Mouse (Mus musculus): Measurements from ENCODE around the gene Ube2cbp.

Ube2cbp gene

DNA sequence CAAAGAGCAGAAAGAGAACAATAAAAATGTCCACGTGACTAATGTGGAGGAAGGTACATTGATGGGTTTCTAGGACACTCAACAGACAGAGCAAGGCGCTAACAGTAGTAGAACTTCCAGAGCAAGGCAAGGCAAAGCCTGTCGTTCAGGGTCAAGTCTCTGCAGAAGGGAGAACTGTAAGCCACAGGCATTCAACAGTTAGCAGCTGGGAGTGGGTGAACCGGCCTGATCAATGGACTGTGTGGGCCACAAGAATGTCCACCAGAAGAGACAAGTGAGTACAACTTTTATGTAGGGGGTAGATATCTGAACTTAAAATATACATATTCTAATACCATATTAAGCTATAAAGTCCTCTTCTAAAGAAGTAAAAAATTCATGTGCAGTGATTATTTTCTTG lies 41.4 kb downstream of the Ube2cbp start:
- DNase-seq (ENCODE audit: low spot score) = no peak

DNA sequence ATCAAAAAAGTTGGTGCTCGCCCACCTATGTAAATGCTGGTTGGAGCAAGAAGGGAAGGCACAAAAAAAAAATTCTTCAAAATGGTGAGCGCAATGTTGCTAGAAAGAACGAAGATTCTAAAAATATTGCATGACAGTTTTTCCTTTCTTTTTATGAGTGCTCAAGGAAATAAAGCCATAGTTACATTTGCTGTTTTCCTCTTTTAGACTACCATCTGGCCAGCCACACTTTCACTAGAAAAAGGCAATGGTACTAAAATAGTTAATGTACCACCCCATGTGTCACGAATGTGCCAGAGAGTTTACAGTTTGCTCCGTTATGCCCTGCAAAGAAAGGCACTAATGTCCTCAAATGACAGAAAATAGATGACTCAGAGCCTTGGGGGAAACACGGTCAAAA lies 45.4 kb downstream of the Ube2cbp start:
- no peak for DNase-seq (ENCODE audit: low spot score)

DNA sequence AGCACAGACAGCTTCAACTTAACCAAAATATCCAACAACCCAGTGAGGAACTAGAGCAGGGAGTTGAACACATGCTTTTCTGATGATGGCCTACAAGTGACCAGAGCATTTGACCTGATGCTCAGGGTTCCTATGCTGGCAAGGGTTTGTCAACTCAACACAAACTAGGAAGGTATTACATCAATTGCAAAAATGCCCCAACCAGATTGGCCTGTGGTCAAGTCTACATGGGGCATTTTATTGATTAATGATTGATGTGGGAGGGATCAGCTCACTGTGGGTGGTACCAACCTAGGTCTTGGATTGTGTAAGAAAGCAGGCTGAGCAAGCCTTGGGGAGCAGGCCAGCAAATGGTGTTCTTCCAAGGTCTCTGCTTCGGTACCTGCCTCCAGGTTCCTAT lies 46.8 kb downstream of the Ube2cbp start:
- no peak for DNase-seq (ENCODE audit: low spot score)

DNA sequence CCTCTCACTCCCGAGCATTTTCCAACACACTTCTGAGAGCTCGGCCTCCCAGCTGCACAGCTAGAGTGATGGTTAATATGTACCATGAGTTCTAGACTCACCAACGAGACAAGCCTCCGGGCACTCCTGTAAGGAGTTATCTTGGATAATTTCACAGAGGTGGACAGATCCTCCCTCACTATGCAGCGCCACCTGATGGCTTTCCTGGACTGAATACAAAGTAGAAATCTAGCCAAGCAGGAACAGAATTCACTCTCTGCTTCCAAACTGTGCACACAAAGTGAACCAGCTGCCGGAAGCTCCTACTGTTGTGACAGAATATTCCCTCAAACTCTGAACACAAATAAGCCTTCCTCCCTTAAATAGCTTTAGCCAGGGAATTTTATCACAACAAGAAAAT lies 69.0 kb downstream of the Ube2cbp start:
- DNase-seq (ENCODE audit: low spot score) = no peak

DNA sequence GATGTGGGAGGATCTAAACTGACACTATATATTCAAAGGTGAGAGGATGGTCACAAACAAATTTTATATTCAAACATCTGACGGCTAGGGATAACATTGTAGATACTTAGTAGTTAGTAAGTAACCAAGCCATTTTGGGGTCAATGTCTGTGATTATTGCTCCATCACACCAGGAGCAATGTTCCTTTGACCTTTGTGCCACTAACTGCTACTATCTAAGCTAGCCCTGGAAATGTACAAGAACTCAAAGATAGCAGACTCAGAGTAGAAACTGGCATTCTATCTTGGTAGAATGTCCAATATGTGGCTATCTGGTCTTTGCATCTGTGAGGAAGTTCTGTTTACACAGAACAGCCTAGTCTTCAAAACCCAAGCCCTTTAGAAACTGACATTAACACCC lies 69.7 kb downstream of the Ube2cbp start:
- no peak for DNase-seq (ENCODE audit: low spot score)

DNA sequence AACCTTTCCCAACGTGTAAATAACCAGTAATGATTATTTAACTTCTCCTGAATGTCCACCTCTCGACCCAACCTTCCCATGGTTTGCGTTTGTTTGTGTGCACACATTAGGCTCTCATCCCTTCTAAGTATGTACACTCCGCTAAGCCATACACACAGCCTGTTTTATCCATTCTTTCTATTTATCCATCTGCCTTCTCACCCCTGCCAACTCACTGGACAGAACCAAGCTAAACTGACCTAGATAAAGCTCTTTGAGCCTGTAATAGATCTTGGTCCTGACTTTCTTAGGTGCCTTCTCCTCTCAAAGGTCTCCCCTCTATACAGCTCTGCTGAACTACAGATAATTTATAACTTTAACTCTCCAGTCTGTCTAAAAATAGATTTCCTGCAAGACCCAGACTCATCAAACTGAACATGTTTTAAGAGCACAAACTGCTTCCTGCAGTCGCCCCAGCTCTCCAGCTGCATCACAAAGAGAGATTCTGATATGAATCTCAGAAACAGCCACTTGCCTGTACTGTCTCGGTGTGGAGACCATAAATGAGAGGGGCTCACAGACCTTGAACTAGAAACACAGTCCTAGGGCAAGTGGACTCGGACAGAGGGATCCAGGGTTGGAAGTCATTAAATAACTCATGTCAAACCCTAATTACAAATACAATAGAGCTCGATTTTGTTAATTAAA lies 71.0 kb downstream of the Ube2cbp start:
- no peak for DNase-seq (ENCODE audit: low spot score)

DNA sequence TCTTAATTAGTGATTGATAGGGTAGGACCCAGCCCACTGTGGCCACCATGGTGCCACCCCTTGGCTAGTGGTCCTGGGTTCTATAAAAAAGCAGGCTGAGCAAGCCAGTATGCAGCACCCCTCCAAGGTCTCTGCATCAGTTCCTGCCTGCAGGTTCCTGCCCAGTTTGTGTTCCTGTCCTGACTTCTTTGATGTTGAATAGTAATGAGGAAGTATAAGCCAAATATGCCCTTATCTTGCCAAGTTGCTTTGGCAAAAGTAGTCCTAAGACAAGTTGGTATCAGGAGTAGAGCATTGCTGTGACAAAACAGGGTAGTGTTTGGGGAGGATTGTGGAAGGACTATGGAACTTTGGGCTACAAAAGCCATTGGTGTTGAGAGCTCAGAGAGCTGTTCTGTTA lies 73.3 kb downstream of the Ube2cbp start:
- no peak for DNase-seq (ENCODE audit: low spot score)

DNA sequence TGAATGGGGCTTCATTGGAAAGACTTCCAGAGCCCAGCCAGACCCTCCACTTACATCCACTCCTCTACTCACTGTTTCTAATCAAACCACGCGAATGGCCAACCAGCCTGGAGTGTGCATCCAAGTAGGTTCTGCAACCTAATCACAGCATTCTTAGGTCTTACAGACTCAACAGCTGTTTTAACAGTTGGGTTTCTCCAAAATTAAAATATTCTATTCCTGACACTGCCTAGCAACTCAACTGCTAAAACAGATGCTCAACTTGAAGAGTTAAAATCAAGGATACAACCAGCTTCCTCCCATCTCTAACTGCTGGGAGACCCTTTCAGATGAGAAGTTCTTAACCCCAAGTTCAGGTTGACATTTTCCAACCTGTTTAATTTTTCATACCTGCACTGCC lies 74.0 kb downstream of the Ube2cbp start:
- DNase-seq (ENCODE audit: low spot score) = no peak

DNA sequence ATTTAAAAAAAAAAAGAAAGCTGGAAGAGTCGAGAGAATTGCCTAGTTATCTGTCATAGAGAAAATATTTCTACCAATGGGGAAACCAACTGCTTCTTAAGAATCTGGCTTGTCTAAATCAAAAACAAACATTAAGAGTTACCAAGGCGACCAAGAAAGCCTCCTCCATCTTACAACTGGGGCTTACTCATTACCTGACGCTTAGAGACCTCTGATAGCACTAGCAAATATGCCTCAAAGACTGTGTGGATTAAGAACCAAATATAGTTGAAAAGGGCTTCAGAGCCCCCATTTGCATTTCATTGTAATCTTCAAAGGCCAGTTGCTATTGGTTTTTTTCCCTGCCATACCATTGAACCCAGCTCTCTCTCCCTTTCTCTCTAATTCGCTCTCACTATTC lies 76.2 kb downstream of the Ube2cbp start:
- DNase-seq (ENCODE audit: low spot score) = peak; percentile 19

DNA sequence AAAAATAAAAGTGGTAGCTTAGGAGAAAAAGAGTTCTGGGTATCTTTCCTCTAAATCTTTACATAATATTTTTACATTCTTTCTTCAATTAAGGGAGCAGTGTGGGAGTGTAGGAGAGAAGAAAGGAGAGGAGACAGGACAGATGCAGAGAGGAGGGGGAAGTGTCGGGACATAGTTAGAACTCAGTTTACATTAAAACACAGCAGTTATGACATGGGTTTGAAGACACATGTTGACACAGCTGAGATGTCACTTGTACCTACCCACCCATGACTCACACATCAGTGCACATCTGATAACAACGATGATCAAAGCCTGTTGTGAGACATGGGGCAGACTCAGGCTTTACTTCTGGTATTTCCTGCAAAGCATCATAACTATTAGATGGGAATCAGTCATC lies 87.8 kb downstream of the Ube2cbp start:
- no peak for DNase-seq (ENCODE audit: low spot score)

DNA sequence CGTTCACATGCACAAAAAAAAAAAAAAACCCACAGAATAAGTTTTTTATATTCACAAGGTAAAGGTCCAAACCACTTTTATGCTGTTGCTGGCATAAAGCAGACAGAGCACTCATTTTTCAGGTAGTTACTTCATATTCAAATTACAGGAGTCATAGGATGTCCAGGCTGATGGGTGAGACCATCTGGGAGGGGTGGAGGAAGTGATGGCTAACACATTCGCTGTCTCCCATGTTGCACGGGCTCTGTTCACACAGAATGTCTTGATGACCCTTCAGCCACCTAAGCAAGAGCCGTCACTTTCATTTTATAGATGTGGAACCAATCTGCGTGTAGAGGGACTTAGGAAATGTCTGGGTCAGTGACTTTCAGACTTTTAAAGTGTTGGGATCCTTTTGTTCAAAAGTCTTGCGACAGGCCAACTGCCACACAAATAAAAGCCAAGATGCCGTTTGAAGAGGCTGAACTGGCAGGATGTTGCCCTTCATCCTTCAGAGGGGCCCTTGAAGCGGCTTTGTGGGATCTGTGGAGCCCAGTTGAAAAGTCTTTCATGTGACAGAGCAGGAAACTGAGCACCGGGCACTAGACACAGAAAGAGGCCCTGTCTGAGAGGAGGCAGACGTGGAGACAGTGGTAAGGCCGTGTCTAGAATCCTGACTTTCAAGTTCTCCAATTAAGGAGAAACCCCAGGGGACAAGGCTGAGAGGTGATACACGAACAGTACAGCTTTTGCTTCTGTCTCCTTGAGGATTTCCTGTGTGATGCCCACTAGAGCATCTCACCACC lies 91.8 kb downstream of the Ube2cbp start:
- no peak for DNase-seq (ENCODE audit: low spot score)

DNA sequence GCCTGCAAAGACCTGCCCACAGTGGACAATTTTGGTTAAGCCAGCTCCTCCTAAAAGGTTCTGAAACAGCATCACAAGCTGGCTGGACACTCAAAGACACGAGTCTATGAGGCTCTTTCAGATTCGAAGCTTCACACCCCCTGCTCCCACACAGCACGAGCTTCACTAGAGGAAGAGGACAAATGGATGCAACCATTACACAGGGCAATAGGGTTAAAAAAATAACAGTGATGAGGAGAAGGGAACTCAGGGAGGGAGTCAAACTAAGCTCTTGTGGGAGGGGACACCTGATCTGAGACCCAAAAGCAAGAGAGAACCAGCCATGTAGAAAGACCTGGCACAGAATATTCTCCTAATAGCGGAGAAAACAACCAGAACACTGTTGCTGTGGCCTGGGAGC lies 95.5 kb downstream of the Ube2cbp start:
- DNase-seq (ENCODE audit: low spot score) = no peak

DNA sequence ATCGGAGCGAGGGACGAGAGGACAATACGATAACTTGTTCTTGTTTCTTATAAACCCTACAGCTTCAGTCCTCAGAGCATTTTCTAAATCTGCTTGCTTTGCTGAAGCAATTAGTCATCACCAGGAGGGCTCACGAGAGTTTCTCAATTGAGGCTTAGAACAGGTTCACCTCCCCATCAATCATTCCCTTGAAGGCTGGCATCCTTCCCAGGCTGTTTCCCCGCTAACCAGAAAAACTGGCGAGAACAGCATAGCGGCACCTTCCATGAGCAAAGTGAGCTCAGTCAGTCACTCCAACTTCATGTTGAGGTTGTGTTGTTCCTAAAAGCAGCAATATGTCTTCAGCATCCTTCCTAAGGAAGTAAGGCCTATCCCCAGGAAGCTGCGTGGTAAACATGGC lies 104.2 kb downstream of the Ube2cbp start:
- peak; percentile 3 for DNase-seq (ENCODE audit: low spot score)

DNA sequence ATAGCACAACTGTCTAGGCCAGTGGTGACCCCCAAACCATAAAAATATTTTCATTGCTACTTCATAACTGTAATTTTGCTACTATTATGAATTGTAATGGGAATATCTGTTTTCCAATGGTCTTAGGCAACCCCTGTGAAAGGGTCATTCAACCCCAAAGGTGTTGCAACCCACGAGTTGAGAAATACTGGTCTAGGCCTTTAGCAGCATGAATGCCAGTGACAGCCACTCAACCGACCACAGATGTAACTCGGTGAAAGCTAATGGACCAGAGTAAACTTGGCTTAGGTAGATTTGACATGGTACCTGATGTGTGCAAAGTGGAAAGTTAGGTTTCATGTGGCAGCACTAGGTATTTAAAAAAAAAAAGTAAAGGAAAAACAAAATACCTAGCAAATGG lies 108.9 kb downstream of the Ube2cbp start:
- DNase-seq (ENCODE audit: low spot score) = no peak

DNA sequence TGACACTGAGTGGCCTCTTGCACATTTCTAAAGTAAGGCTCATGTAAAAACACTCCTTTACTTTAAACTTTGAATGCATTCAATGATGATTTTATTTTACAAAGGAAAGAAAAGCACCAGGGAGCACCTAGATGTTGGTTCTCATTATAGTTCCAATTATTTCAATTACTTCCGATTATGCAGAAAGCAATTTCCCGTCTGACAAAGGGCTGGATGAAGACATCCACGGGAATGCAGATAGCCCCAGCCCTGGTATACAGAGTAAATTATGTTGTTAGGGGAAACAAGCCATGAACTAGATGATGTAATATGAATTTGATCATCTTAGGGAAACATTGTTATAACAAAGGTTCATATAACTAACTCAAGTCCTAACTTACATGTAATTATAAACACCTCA lies 113.3 kb downstream of the Ube2cbp start:
- no peak for DNase-seq (ENCODE audit: low spot score)

DNA sequence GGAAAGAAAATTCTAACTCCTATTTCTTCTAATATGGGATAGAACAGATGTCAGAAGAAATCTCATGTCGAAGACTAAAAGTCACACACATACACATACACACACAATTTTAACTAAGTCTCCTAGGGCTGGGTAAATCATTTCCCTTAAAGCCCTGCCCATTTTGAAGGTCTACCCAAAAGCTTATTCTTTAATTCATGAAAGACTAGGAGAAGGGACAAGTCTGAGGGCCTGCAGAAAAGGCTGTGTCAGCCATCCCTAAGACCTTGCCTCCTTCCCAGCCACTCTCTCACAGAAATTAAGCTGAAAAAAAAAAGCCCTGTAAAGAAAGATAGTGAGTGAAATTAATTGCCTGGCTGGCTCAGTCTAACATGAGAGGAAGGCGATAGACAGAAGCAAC lies 128.0 kb downstream of the Ube2cbp start:
- DNase-seq (ENCODE audit: low spot score) = no peak

DNA sequence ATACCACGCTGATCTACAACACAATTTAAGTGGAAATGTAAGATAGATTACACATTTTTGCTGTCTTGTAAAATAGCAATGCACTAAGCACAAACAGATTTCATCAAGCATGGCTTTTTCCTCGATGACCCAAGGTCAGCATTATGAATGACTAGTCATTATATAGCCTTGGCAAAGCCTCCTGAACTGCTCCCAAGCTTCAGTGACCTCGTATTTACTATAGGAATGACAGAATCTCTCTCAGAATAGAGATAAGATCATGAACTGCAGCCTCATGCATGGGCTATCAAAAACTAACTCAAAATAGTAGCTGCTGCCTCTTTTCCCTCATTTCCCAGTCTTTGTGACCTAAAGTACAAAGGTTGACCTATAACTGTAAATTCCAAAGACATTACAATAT lies 128.4 kb downstream of the Ube2cbp start:
- DNase-seq (ENCODE audit: low spot score) = no peak

DNA sequence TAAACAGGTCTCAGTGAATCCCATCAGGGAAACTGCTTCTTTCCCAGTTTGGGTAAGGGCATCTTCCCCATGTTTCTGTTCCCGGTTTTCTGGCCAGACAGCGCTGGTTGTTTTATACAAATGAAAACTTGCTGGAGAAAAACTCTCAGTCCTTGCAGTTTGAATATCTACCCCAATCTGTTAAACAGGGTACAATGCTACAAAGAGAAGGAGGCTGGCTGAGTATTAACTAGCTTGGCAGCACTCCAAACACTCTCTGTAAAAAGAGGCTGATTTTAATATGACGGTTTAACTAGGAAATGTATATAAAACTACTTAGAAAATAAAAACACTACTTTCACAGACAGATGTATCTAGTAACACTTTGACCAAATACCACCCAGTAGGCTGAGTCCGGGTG lies 129.2 kb downstream of the Ube2cbp start:
- no peak for DNase-seq (ENCODE audit: low spot score)

DNA sequence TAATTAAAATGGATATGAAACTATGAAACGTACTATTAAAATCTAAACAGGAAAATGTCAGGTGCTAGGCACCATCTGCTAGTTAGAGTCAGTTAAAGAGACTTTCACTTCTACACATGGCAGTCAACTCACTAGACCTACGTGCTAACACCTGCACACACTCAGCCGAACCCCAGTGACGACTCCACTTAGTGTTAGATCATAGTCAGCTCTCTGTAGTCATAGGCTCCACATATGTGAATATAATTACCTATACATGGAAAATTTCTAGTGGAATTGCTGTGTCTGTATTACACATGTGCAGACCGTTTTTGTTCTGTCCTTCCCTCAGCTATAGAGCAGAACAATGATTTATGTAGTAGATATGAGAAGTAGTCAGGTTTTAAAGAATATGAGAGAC lies 130.4 kb downstream of the Ube2cbp start:
- no peak for DNase-seq (ENCODE audit: low spot score)

DNA sequence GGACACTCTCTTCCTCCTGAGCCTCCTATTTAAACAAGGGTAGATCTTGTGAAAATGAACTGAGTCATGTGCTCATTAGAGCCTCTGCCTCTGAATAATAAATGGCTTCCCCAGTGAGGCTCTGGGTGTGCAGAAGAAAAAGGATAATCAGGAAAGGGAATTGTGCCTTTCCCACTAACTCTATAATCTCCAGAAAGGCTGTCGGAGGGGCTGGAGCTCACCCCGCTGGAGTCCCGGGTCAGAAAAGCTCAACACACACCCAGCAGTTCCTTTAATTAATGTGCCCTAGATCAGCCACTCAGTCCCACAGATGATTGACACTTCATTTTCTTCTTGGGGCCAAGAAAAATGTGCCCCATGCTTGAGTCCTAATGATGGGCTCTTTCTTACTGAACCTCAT lies 134.2 kb downstream of the Ube2cbp start:
- DNase-seq (ENCODE audit: low spot score) = no peak

DNA sequence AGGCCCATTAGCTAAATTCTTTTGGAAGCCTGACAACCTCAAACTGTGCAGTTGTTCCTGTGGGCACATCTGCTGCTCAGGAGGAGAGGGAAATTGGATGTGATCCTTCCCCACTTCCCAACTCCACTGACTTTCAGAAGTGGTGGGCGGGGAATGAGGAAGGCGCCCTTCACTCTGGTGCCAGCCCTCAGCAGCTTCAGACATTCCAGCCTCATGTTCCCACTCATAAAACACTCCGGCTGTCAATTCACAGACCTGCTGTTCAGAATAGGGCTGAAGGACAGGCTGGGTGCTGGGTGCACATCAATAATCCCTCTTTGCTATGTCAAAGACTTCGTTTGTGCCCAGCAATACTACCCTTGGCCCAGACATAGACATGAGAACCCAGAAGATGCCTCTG lies 136.5 kb downstream of the Ube2cbp start:
- no peak for DNase-seq (ENCODE audit: low spot score)

DNA sequence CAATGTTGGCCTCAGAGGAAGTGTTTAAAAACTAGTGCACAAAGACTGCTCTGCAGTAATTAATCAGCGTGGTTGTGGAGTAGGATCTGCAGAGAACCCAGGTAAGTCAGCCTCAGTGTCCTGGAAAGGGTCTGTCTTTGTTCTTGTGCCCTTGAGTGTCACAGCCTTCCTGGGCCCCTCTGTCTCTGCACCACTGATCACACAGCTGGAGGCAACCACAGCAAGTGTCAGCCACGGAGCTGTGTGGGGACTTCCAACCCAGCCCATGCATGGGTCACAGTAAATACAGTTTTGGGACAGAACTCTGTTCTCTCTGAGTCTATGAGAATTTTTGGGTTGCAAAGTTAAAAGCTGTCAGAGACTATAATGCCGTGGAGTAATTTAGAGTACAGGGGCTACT lies 137.4 kb downstream of the Ube2cbp start:
- no peak for DNase-seq (ENCODE audit: low spot score)

DNA sequence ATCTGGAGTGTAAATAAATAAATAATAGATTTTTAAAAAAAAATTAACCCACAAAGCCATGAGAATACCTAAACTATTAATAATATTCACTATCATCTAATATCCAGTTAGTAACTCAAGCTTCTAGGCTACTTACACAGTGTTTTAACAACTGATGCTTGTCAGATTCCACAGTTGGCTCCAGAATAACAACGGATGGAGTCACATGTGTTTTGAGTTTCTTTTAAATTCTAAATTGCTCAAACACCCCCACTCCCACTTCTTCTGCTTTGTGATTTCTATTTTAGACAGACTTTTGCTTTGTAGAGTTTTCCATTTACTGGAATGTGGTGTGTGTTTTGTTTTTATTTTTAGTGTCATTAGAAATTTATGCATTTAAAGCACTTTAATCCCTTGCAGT lies 140.0 kb downstream of the Ube2cbp start:
- no peak for DNase-seq (ENCODE audit: low spot score)

DNA sequence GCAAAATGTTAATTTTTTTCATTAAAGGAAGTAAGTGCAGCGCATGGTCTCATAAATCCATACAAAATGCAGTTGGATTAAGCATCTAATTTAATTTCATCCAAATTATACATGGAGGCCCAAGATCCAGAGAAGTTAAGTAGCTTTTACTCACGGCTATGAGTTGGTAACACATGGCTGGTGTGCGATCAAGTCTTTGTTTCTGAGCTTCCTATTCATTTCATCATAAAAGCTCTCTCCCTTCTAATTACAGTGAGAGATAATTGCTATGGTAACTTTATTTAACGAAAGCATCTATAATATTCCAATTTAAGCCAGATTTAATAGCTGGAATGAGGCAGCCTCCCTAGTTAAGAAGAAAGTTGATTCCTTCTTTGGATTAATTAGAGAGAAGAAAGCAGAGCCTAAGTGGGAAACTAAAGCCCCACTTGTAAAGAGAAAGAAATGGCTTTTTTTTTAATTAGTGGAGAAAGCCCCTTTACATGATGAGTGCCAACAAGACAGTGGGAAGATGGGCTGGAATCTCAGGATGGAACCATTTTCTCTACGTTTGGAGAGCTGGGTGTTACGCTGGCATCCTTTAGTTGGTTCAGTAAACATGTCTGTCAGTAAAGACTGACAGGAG lies 145.1 kb downstream of the Ube2cbp start:
- no peak for DNase-seq (ENCODE audit: low spot score)

Measured in embryo, embryonic 10.5 days (tissue).